Mouse (Mus musculus): ENCODE results near the gene Lexm. TPM values are rescaled to one million over a fixed set of nuclear protein-coding genes. Genes with fewer than 3 reads are reported as not detected.
A peak's percentile ranks its signal among the peaks of the same experiment; 100 is the strongest.

Lexm gene
- total and polyA plus RNA-seq, 3 experiments, result not detected

- Histone ChIP-seq H3K36me3 (ENCODE audit: control insufficient read depth, insufficient read depth, low read length) (no peaks in the 10 kb centered on the region), H3K27ac (no peak overlapping the region), H3K27me3 (ENCODE audit: control insufficient read depth, insufficient read depth, low read length) (no peaks in the 10 kb centered on the region), H3K4me1 (ENCODE audit: control insufficient read depth, insufficient read depth, low read length) (peaks cover 4% of the 10 kb centered on the region; the same call in 1 of the 2 replicates), H3K9ac (ENCODE audit: low read depth, low read length) (peak overlapping the region; percentile 35; the same call in 1 of the 2 replicates), H3K4me3 (no peak overlapping the region; the same call in 1 of the 2 replicates), H3K79me2 (replicated peaks; ENCODE audit: control insufficient read depth, insufficient read depth, low read length) (no peaks in the 10 kb centered on the region)
- intact Hi-C loops (cut with DNase I), result no loop called here
- TF ChIP-seq POLR2A (IDR thresholded peaks at IDR 0.05; ENCODE audit: insufficient read depth, low read depth, low read length) (no peak), CTCF (IDR thresholded peaks at IDR 0.05) (no peak), EP300 (IDR thresholded peaks at IDR 0.05; ENCODE audit: insufficient read depth, low read depth, low read length) (no peak)
- DNase-seq, result no peak
- WGBS, result 31% methylated on average over 6 of the region's 6 CpGs
These were observed 55.0 kb downstream of the Lexm start for GRCm38 (mm10) chr4:106562006-106562405.

- H3K27ac ChIP-seq, result no peak within 1 kb of the TSS
These were observed 55.9 kb downstream of the Lexm start, which contains the start of gene Dhcr24 for GRCm38 (mm10) chr4:106560846-106561781. Gene Dhcr24 (plus strand): TSS chr4:106561038.

DNA sequence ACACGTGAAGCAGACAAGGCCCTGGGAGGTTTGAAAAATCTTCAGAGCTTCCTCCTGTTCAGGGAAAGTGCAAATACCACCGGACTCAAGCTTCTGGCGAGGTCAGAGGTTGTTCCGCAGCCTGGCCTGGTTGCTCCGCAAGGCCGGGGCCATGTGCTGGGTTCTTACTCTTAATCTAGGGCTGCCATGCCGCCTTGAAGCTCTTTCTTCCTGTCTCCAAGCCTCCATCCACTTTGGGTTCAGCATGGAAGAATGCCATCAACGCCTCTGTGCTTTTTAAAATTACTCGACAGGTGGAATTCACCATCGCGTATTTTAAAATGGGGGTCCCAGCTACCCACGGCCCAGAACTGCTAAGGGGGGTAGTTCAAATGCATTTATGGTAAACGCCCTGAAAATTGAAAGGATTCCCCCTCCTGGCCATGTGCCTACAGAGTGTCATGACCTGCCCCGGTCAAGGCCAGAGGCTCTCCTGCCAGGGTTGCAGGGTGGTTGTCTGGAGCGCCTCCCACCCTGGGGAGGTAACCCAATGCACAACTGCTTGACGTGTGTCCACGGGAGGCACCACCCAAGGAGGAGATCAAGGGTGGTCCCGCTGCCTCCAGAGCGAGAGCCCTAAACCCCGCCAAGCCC lies 56.7 kb downstream of the Lexm start:
- no peaks in the 10 kb centered on the region; the same call in 1 of the 2 replicates for H3K27me3 ChIP-seq (ENCODE audit: control insufficient read depth, insufficient read depth, low read length)
- no peak overlapping the region for H3K27ac ChIP-seq
- H3K4me1 ChIP-seq (ENCODE audit: control insufficient read depth, insufficient read depth, low read length), result peaks cover 4% of the 10 kb centered on the region; the same call in 1 of the 2 replicates
- no peak for TF ChIP-seq EP300 (IDR thresholded peaks at IDR 0.05; ENCODE audit: insufficient read depth, low read depth, low read length)
- TF ChIP-seq CTCF (IDR thresholded peaks at IDR 0.05), result no peak
- no peak for TF ChIP-seq POLR2A (IDR thresholded peaks at IDR 0.05; ENCODE audit: insufficient read depth, low read depth, low read length)
- no peaks in the 10 kb centered on the region for H3K79me2 ChIP-seq (replicated peaks; ENCODE audit: control insufficient read depth, insufficient read depth, low read length)
- intact Hi-C loops (cut with DNase I), result no loop called here
- peak overlapping the region; percentile 65 for H3K4me3 ChIP-seq
- WGBS, result 9% methylated on average over 19 of the region's 20 CpGs
- no peaks in the 10 kb centered on the region for H3K36me3 ChIP-seq (ENCODE audit: control insufficient read depth, insufficient read depth, low read length)
- DNase-seq, result peak in 1 of 2 experiments; percentile 21
- peak overlapping the region; percentile 33 for H3K9ac ChIP-seq (ENCODE audit: low read depth, low read length)

More at GRCm38 (mm10) chr4:106560846-106561781, 55.9 kb downstream of the Lexm start, which contains the start of gene Dhcr24:
- Histone ChIP-seq H3K27me3 (ENCODE audit: control insufficient read depth, insufficient read depth, low read length) (no peaks in the 10 kb centered on the region), H3K4me1 (ENCODE audit: control insufficient read depth, insufficient read depth, low read length) (peaks cover 4% of the 10 kb centered on the region; the same call in 1 of the 2 replicates), H3K9ac (ENCODE audit: low read depth, low read length) (peak within 1 kb of the TSS; percentile 53), H3K4me3 (peak within 1 kb of the TSS; percentile 65), H3K36me3 (ENCODE audit: control insufficient read depth, insufficient read depth, low read length) (no peaks in the 10 kb centered on the region), H3K79me2 (replicated peaks; ENCODE audit: control insufficient read depth, insufficient read depth, low read length) (no peaks in the 10 kb centered on the region)
- peak; percentile 86 to 91 for DNase-seq
- intact Hi-C loops (cut with DNase I), result no loop called here
- WGBS, result under 1% methylated on average over 85 of the region's 89 CpGs
- TF ChIP-seq CTCF (IDR thresholded peaks at IDR 0.05) (no peak), EP300 (IDR thresholded peaks at IDR 0.05; ENCODE audit: insufficient read depth, low read depth, low read length) (no peak), POLR2A (IDR thresholded peaks at IDR 0.05; ENCODE audit: insufficient read depth, low read depth, low read length) (0 out of 2 replicates have a peak, but pooled peaks have one; percentile 12)

DNA sequence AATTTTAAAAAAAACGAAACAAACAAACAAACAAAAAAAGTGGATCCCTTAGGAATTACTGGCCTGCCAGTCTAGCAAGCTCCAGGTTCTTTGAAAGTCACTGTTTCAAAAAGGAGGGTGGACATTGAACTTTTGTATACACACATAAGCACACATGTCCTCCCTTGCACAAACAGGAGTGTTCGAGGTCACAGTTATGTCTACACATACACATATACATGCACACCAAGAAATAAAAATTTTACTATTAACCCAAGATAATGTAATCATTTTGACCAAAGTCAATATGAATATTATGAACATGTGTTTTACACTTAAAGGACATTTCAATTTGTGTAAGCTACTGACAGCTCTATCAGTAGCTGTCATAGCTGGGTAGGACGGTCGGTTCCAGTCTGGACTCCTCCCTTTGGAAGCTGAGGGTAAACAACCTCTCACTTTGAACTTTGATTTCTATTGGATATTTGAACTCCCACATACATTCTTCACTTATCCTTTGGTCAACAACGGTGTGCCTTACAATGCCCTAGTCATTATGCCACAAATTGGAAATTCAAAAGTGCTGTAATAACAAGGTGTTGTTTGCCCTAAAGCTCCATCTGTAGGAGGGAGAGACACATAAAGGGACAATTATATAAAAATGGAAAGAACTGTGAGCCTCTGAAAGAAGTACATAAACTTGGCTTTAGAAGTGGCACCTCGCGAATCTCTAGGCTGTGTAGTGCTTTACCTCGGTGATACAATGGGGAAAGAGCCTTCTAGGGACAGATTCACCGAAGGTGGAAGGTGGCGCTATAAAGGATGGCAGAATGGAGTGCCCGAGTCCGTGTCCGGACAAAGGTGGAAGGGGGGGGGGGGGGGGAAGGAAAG lies 57.5 kb downstream of the Lexm start:
- no peak overlapping the region for H3K4me3 ChIP-seq
- peaks cover 4% of the 10 kb centered on the region; the same call in 1 of the 2 replicates for H3K4me1 ChIP-seq (ENCODE audit: control insufficient read depth, insufficient read depth, low read length)
- H3K27ac ChIP-seq, result no peak overlapping the region
- 49% methylated on average over 10 of the region's 13 CpGs for WGBS
- H3K27me3 ChIP-seq (ENCODE audit: control insufficient read depth, insufficient read depth, low read length), result peaks cover 2% of the 10 kb centered on the region; the same call in 1 of the 2 replicates
- H3K9ac ChIP-seq (ENCODE audit: low read depth, low read length), result no peak overlapping the region
- no peaks in the 10 kb centered on the region for H3K36me3 ChIP-seq (ENCODE audit: control insufficient read depth, insufficient read depth, low read length)
- intact Hi-C loops (cut with DNase I), result no loop called here
- no peaks in the 10 kb centered on the region for H3K79me2 ChIP-seq (replicated peaks; ENCODE audit: control insufficient read depth, insufficient read depth, low read length)
- TF ChIP-seq POLR2A (IDR thresholded peaks at IDR 0.05; ENCODE audit: insufficient read depth, low read depth, low read length), result no peak
- no peak for TF ChIP-seq EP300 (IDR thresholded peaks at IDR 0.05; ENCODE audit: insufficient read depth, low read depth, low read length)
- TF ChIP-seq CTCF (IDR thresholded peaks at IDR 0.05), result no peak
- DNase-seq, result no peak

GRCm38 (mm10) chr4:106557978-106558377 lies 59.1 kb downstream of the Lexm start:
- Histone ChIP-seq H3K27ac (no peak overlapping the region), H3K36me3 (ENCODE audit: control insufficient read depth, insufficient read depth, low read length) (no peaks in the 10 kb centered on the region), H3K4me3 (no peak overlapping the region), H3K9ac (ENCODE audit: low read depth, low read length) (no peak overlapping the region), H3K79me2 (replicated peaks; ENCODE audit: control insufficient read depth, insufficient read depth, low read length) (no peaks in the 10 kb centered on the region), H3K4me1 (ENCODE audit: control insufficient read depth, insufficient read depth, low read length) (peaks cover 4% of the 10 kb centered on the region; the same call in 1 of the 2 replicates), H3K27me3 (ENCODE audit: control insufficient read depth, insufficient read depth, low read length) (peaks cover 2% of the 10 kb centered on the region; the same call in 1 of the 2 replicates)
- TF ChIP-seq POLR2A (IDR thresholded peaks at IDR 0.05; ENCODE audit: insufficient read depth, low read depth, low read length) (no peak), EP300 (IDR thresholded peaks at IDR 0.05; ENCODE audit: insufficient read depth, low read depth, low read length) (no peak), CTCF (IDR thresholded peaks at IDR 0.05) (no peak)
- intact Hi-C loops (cut with DNase I), result no loop called here
- WGBS, result 33% methylated on average over 1 of the region's 1 CpGs
- no peak for DNase-seq
